Mouse (Mus musculus): ENCODE measurements around the gene Slc9a9.

- TF ChIP-seq CTCF (IDR thresholded peaks at IDR 0.05; ENCODE audit: control insufficient read depth, insufficient read depth, insufficient replicate concordance, low read depth, low read length) = no peak
- no peak for TF ChIP-seq POLR2A (IDR thresholded peaks at IDR 0.05; ENCODE audit: control insufficient read depth, low read depth, low read length)
These were observed 426.8 kb downstream of the Slc9a9 start for GRCm38 (mm10) chr9:95096486-95096885.
